Mouse (Mus musculus) frontal cortex, postnatal 14 days (tissue): ENCODE measurements around the gene Focad.

Source experiments
- DNase-seq, 2 experiments: peaks; one replicate each; pipeline ENCODE4 v3.0.0; 2022; ENCODE audit warnings: low spot score in 2 of 2

Focad gene

DNA sequence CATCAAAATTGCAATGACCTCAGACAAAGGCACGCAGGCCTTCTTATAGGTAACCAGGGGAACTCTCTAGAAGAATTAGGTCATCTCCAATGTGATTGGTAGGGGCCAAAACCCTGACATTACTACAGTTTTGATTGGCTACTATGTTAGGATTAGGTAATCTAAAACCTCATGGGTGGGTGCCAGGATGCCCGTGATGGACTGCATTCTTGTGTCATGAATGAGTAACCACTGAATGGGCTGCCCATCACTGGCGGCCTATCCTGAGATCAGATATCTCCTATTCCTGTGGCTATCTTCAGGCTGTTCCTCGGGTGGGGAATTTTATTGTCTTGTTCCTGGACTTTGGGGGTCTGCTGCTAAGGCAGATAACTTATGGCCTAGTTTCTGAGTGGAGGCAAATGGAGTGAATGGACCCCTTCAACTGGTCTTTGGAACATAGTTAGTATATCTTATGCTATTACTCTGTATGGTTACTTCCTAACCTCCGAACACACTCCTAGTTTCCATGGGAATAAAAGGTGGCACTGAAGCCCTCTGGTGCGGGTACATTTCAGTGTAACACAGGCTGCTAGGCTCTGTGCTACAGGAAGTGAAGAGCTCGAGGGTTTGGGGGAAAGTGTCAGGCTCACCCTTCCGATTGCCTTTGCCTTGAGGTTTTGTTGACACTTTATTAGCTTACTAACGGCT is 306.0 kb downstream of the Focad start:
- no peak for DNase-seq

DNA sequence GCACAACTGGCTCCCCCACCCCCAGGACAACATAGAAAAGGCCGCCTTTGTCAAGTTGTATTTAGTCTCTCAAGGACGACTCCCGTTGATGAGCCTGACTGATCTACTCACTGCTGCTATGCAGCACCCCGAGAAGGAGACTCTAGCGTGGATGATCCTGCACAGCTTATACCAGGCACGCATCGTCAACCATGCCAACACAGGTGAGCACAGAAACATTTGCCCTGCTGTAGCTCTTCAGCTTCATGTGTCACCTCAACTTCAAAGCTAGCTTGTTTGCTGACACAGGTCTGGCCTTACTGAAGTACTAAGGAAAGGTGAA is 306.5 kb downstream of the Focad start:
- DNase-seq: no peak

DNA sequence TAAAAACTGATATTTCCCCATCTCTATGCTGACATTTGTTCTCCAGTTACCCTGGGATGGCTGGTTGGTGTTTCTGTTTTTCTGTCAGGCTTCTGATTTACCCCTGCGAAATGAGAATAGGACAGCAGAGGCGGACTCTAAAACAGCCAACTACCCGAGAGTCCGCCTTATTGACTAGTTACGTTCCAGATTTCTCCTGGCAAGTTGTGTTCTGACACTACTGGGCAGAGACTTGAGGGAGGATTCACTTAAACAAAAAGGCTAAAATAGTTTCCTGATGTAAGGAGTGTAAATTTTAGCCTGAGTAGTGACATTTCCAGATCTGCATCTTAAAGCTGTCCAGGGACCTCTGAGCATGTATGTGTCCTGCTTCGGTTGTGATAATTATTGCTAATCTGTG is 308.5 kb downstream of the Focad start:
- no peak for DNase-seq

DNA sequence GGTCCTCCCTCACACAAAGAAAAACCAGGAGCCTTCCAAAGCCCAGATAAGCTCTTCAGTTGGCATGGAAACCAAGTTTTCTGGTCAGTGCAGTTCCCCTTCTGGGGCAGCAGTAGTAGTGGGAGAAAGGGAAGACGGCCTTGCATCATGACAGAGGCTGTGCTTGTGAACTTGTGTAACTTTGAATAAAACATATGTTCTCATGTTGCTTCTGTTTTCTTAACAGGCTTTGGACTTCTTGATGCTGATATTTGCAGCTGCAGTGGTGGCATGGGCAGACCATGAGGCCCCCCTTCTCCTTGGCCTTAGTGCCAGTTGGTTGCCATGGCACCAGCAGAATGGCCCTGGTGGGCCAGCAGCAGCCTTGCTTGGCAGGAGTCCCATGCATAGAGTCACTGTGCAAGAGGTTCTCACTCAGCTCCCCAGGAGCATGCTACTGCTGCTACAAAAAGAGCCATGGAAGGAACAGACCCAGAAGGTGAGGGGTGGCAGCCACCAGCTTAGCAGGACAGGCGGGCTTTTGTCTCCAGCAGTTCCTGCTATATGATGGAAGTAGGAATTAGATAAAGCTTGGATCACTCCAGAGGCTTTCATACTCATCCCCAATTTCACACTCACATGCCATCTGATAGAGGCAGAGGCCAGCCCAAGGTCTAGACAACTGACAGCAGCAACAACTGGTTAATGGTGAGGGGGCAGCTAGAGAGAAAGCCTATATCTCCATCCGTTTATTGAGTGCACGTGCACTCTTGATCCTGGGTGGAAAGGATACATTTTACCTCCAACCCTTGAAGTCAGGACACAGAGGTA is 312.7 kb downstream of the Focad start:
- peak; percentile 19 to 29 for DNase-seq

DNA sequence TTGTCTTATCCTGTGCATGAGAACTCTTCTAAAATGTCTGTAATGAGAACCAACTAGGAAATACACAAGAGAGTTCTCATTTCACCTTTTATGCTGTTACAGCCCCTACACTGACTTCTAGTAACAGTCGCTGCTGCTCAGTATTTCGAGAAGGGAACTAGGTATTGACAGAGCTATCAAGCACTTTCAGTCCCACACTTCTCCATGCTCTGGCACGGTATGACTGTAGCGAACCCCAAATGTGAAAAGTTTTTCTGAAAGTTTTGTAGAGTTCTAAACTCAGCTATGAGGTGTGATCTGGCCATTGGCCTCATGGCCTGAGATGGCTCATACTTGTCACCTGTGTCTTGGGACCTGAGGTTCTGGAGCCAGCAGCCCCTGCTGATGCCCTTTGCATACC is 314.9 kb downstream of the Focad start:
- DNase-seq: no peak

DNA sequence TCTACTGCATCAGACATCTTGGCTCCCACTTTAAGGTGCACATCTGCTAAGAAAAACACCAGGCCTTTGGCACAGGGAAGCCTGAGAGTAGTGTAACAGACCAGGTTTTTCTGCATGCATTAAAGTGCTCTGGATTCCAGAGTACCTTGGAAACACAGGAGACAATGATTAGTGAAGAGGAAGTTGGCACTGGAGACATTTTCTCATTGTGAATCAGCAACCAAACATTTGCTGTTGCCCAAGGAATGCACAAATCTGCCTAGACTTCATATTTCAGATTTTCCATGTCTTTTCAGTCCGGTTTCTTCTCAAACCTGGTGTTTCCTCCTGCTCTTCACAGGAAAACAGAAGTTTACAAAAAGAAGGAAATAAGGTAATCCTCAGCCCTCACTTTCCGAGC is 317.9 kb downstream of the Focad start:
- no peak for DNase-seq

DNA sequence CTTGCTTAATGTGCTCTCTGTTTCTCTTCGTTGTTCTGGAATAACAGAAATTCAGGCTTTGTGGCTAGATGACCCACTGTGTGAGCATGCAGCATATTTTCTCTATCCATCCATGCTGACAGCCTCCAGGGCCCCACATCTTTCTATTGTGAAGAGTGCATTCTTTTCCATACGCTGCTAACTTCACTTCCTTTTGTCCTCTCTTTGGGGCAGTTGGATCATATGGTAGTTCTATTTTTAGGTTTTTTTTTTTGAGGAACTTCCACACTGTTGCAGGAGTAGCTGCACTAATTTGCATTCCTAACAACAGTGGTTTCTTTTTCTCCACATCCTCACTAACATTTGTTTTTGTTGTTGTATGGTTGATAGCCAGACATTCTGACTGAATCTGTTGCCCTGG is 320.6 kb downstream of the Focad start:
- DNase-seq: no peak

DNA sequence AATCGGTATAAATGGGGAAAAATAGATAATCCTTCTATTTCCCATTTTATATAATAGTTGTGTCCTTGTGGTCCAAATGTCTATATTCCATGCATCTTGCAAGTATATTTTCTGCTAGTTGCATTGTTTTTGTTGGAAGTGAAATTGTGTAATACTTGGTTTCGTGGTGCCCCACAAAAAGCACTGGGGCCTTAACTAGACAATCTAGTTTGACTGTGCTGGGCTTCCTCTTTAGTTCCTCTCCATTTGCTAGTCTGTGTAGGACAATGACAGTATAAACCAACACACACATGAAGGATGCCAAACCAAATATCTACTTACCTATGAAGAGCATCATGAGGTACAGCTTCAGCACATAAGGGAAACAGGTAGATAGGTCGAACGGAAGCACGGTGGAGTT is 324.9 kb downstream of the Focad start:
- DNase-seq: no peak

DNA sequence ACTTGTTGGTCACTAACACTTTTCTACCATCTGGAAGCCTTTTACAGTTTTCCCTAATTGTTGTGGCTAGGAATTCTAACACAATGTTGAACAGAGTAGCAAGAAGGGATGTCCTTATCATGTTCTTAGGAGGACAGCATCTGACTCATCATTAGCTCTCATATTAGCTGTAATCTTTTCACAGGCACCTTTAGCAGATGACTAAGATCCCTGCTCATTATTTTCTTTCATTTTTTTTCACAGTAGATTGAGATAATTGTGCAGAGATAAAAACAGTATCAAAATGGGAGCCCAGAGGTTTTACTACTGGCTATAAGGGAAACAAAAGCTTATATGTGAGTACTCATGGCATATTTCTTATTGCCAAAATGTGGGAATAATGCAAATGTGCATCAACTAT is 330.1 kb downstream of the Focad start:
- DNase-seq: no peak

DNA sequence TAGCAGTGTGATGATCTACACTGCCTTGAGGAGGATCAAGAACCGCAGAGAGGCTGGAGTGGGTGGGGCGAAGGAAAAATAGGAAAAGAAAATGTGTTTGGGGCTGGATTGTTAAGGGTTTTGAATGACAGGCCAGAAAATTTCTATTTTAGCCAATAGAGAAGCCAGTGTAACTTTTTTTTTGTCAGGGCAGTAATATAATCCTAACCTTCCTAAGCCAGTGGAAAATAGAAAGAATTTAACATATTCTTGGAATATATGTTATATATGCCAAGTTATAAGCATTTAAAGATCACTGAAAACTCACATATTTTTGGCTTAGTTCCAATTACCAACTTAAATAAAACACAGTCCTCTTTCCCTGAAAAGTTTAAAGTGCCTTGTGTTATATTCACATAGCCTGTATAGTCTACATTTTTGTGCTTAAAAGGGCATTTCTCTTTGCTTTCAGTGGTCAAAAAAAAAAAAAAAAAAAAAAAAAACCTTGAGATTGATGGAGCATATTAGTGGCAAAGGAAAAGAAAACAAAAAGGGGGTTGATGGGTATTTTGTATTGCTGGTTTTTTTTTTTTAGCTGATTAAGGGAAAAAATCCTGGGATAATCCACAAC is 333.3 kb downstream of the Focad start:
- DNase-seq: no peak

DNA sequence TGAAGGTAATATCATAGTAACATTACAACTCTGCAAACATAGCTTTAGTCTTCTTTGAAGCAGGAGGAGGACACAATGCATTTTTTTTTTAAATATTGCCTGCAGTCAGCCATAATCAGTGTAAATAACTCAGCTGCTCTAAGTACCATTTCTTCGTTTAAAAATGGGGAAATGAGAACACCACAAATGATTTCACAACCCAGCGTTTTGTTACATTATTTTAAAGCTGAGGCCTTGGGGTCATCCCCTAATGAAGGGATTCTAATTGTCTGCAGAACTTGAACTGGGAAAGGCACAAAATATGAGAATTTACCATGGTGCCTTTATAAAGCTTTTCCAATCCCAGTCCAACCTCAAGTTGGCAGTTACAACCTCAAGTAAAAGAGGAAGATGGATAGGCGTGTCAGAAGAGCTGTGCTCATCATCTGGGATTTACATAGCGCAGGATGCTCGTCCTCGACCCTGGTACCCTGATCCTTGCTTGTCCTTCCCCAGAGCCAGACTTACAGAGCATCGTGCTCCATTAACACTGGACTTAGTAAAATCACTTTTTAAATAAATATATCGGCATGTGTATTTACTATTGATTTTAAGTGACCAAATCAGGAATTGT is 338.1 kb downstream of the Focad start:
- no peak for DNase-seq

DNA sequence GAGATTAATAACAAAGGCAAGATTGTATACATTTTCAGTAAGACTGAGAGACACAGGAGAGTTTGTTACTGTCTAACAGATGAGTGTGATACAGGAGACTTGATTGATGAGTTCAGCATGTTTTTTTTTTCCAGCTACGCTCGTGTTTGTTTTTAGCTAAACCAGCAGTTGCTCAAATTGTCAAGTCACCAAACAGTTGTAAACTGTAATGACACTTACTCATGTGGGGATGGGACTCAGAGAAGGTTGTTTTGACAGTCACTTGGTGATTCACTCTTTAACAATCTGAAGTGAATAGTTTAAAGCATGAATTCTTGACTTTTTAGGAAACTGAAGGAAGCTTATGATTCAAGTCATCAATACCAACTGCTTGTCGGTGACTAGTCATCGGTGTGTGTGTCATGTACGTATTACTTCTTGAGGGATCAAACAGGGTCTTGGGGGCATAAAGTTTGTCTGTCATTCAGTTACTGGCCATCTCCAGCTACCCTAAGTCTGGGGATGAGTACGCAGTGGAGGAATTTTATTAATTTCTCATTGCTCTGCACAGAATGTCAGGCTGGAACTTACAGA is 342.2 kb downstream of the Focad start:
- DNase-seq: no peak

DNA sequence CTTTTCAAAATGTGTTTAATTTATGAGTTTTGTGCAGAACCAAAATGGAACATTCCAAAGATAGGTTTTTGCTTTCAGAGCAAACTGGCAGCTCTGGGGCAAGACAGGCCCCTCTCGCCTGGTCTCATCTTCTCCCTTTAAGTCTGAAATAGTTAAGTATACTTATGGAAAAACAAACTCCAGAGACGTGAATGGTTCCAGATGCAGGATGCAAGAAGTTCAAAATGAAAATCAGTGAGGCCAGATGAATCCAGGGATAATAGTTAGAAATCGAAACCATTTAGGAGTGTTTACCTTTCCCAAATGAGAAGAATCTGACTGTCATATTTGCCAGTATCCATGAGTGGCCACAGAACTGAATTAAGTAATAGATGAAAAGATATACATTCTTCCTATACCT is 342.7 kb downstream of the Focad start:
- no peak for DNase-seq

DNA sequence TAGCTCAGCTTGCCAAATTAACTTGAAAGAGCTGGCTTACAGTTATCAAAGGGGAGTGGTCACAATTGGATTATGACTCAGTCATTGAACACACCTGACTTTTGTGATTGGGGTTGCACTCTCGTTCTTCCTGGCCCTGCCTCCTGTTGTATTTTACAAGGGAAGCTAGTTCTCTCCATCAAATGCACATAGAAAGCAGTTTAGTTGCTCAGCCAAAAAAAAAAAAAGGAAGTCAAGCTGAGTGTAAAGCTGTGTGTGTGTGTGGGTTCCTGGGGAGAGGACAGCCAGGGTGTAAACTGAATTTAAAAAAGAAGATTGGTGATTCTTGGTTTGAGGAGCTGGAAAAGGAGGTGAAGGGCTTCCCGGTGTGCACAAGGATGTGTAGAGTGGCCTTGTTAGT is 343.5 kb downstream of the Focad start:
- no peak for DNase-seq

DNA sequence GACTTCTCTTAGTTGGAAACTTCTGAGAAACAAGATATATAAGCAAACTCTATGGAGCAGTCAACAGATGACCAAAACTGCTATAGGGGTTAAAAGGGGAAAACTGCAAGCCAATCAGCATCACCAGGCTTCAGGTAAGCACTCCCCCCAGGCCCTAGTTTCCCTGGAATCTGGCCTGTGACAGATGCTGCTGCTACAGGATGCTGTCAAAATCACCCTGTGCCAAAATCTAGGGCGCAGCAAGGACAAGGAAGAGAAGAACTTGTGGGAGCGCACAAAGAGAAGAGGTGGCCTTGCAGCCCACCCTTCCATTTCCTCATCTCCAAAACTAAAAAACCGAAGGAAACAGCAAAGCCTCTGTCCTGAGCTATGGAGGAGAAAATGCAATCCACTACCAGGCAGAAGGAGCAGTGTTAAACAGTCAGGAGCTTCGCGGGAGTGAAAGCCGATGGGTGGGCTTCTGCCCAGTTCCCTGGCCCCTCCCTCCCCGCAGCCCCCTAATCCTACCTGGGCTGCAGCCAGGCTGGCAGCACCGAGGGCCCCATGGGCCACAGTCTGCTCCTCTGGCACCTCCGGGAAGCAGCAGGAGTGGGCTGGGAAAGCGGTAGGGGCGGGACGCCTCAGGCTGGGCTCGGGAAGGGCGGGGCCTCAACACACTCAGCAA is 344.0 kb downstream of the Focad start, which contains the start of gene Hacd4:
Gene Hacd4, minus strand, starts transcription at position 603 of the 664 bp plus-strand sequence.
- DNase-seq: peak in 1 of 2 experiments; percentile 11

DNA sequence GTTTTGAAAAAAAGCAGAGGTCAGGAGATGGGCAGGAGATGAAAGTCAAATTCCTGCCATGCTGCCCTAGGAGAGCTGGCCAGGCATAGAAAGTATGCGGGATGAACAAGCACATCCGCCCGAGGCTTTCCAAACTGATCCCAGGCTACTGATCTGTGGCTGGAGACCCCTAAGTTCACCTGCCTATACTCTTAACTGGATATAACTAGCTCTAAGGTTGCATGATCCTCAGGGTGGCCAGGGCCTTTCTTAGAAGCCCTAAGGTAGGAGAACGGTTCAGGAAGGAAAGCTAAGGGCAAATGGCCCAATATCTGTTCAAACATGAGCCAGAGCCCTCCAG is 344.5 kb downstream of the Focad start:
- no peak for DNase-seq

DNA sequence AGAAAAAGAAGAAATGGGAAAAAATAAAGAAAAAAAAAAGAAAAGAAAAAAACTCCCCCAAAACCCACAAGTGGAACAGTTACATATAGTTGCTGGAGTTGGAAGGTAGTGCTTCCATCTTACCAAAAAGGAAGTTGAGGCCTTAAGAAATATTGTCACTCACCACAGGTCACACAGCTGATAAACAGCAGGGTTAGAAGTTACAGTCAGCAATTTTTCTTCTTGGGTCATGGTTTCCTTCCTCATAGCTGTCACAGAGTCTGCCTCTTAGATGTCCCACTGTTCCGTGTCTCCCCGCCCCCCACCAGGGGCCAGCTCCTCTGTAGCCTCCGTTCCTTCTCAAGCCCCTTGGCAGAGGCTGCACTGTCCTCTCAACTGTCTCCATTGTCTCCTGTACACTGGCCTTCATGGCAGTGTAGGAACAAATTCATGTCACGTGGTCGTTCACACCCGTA is 345.3 kb downstream of the Focad start:
- DNase-seq: no peak

DNA sequence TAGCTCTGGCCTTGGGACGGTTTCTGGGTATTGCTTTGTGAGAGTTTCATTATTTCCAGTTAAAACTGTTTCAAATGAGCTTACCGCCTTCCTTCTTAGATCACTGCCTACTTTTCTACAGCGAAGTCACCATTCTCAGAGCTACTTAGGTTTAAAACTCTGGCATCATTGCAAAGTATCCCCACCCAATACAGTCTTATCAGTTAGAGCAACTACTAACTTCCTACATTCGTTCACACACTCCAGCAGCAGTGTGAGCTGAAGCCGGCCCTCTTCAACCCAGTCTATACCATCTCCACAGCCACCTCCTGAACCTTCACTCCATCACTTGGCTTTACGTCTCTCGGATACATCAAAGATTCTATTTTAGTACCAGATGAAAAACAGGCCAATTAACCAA is 346.4 kb downstream of the Focad start:
- no peak for DNase-seq

DNA sequence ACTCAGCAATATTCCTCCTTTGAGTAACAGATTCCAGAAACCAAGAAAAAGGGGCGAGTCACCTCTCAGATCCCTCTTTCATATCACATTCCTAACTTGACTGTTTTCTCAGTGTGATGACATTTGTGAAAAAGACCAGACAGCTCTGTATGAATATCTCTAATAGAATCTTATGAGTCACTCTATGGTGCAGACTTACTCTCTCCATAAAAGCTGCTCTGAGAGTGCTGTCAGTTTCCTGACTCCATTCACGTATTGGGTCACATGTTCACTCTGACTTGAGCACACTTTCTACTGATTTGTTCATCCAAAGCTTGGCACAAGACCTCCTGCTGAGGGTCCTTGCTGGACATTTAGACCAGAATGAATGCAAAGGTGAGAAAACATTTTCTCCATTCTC is 354.5 kb downstream of the Focad start:
- DNase-seq: no peak

DNA sequence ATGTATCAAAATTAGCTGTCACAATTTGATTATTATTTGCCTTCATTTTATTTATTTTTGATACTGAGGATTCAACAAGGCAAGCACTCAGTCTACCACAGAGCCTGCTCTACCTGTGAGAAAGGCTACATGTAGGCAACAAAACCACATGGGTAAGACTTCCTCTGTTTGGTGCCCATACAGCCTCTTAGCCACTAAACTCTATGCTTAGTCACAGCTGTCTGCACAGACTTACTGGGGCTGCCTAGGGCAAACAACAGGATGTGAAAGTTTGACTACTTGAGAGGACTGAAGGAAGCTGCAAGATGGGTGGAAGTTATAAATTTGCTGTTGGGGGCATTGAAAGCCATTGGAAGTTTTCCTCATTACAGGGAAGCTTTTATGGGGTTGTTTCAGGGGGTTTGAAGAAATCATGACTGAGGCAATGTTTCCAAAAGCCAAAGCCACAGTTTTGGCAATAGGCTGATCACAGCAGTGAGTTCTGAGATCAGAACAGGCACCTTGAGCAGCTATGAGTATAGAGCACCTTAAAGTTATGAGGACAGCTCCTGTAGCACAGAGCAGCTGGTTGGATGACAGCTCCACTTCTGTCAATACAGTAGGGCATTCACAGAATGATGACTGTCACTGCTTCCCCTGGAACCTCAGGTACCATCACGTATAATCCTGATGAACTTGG is 355.8 kb downstream of the Focad start:
- no peak for DNase-seq

DNA sequence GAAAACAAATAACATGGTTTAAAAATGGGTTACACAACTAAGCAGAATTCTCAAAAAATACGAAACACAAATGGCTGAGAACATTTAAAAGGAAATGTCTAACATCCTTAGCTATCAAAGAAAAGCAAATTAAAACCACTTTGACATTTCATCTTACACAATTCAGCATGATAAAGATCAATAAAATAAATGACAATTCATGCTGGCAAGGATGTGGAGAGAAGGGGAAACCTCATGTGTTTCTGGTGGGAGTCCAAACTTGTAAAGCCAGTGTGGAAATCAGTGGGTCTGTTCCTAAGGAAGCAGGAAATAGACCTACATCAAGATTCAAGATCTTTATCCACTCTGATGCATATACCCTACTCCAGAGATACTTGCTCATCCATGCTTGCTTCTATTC is 363.7 kb downstream of the Focad start:
- DNase-seq: no peak
